Mouse (Mus musculus) adrenal gland, adult 2 months (tissue): ENCODE measurements at regions not wholly inside any gene's neighbourhood (a gene's known extent, or its start where the extent isn't known, plus 50 kb on each side); places are given as distances from the start of the nearest gene placed in this dataset.

ENCODE experiments used
- DNase-seq: peaks from one replicate; pipeline ENCODE4 v3.0.0; 2021

DNA sequence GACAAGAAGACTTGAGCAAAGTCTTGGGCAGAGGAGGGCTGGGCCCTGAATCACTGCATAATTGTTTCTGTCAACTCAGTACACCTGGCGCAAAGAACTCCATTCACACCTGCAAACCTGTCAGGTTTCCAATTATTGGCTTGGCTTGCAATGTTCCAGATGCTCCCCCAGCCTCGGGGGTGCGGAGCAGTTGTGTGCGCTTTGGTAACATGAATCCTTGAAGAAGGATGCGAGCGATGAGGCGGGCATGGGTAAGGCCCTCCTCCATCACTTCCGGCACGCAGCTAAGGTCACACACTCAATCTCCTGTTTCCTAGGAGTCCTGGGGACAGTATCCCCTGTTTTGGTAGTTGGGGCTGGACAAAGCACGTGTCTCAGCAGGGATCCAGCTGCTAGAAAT is 81.6 kb upstream of the Pcdh8 start:
- no peak for DNase-seq

DNA sequence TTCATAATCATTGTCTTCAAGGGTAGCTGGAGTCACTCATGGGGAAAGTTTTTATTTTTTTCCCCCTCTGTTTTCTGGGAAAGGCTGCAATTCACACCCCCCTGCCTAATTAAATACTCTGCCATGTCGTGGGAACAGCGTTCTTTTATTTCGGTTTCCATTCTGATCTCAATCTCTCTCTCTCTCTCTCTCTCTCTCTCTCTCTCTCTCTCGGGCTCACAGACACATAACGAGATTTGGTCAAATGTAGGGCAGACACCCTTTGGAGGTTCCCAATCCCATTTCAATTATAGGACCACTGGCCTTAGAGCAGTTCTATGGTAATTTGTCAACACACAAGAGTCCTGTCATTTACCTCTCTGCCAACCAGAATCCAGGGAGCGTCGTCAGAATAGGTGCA is 80.7 kb upstream of the Pcdh8 start:
- DNase-seq = no peak

GRCm38 (mm10) chr14:79851231-79851630 is 80.1 kb upstream of the Pcdh8 start:
- no peak for DNase-seq

- DNase-seq = no peak
These were observed 78.7 kb upstream of the Pcdh8 start for GRCm38 (mm10) chr14:79849617-79850435.

DNA sequence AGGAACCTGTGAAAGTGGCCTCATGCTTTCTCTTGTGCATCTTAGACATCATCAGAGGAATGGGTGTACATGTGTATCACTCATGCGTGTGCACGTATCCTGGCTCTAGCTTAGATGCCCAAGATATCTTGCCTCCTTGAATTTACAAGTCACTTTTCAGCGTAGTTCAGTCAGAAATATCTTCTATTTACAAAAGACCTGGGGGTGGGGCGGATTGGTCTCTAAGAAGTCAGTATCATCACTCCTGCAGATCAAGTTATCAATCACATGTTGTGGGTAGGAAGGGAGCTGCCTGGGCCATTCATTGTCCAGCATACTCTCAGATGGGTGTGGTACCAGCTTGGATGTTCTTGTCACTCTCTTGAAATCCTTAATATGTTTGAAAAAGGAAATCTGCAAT is 77.0 kb upstream of the Pcdh8 start:
- no peak for DNase-seq

- DNase-seq = no peak
These were observed 73.2 kb upstream of the Pcdh8 start for GRCm38 (mm10) chr14:79844306-79844705.

- no peak for DNase-seq
These were observed 72.0 kb upstream of the Pcdh8 start for GRCm38 (mm10) chr14:79843135-79843550.

GRCm38 (mm10) chr14:79842734-79843133 is 71.6 kb upstream of the Pcdh8 start:
- no peak for DNase-seq

- no peak for DNase-seq
These were observed 66.0 kb upstream of the Pcdh8 start for GRCm38 (mm10) chr14:79837101-79837500.

- no peak for DNase-seq
These were observed 65.1 kb upstream of the Pcdh8 start for GRCm38 (mm10) chr14:79836186-79836585.

GRCm38 (mm10) chr14:79824670-79825446 is 53.7 kb upstream of the Pcdh8 start:
- DNase-seq = no peak

DNA sequence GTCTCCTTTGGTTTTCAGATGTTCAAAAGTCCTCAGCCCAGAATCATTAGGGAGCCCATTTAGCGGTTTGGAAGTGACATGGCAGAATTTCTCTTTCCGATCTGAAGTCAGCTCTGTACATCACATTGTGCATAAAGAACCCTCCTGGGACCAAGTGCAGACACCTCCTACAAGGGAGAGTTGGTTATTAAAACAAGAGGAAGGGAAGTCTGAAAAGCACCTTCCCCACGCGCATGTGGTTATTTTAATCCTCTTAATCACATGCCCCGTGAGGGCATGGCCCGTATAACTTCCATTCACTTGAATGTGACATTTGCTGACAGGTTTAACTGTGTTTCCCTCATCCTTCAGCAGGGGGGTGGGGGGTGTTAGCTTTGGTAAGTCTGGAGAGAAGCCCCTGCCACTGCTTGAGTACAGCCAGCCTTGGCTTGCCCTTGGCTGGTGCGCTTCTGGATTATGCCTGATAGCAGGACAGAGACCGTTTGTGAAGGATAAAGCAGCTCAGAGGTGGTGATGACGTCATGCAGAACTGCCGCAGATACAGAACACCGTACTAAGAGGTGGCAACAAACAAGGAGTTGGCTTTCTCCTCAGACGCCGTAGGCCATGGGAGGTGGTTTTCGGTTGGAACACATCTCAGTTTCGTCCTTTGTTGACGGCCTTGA is 51.5 kb upstream of the Pcdh8 start:
- DNase-seq = no peak

DNA sequence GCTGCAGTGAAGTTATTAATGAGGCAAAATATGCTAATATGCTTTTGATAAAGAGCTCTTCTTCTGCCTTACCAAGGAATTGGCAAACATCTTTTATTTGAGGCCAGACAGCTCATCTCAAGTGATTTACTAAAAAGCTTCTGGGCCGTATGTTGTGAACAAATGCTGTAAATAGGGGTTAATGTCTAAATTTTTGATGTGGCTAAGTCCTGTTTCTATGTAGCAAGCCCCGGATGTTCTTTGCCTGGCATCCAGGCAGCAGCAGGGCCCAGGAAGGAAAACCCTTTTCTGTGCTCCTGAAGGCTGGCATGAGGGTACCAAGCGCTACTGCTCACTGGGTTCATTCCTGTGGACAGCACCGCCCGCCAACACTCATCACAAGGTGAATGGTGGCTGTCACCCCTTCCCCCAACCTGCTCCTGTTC is 50.9 kb upstream of the Pcdh8 start:
- no peak for DNase-seq

GRCm38 (mm10) chr14:79821352-79822010 is 50.4 kb upstream of the Pcdh8 start:
- DNase-seq = no peak
